Mouse (Mus musculus) embryo, embryonic 11 days (tissue): ENCODE results near the gene Il15.

ENCODE experiments used
- DNase-seq: peaks from one replicate; pipeline ENCODE4 v3.0.0-alpha.2; 2015

Il15 gene

GRCm38 (mm10) chr8:82402686-82403330 is at the start of gene Il15:
TSS of gene Il15 (minus strand) at chr8:82403222.
- peak; percentile 41 for DNase-seq

DNA sequence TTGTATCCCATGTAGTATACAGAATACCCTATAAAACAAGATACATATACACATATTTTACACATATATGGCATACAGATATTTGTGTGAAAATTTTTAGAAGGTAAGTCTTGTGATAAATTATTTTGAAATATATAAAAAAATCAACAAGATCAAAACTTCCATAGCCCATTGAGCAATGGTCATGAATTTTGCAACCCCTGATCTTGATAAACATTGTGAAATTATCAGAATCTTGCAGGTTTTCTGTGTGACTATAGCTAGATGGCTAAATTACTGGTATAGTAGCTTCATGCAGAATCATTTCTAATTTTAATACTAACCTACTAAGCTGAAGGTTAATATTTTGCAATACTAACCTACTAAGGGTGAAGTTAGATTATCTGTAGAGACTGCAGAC is 41.9 kb upstream of the Il15 start:
- DNase-seq, result no peak

DNA sequence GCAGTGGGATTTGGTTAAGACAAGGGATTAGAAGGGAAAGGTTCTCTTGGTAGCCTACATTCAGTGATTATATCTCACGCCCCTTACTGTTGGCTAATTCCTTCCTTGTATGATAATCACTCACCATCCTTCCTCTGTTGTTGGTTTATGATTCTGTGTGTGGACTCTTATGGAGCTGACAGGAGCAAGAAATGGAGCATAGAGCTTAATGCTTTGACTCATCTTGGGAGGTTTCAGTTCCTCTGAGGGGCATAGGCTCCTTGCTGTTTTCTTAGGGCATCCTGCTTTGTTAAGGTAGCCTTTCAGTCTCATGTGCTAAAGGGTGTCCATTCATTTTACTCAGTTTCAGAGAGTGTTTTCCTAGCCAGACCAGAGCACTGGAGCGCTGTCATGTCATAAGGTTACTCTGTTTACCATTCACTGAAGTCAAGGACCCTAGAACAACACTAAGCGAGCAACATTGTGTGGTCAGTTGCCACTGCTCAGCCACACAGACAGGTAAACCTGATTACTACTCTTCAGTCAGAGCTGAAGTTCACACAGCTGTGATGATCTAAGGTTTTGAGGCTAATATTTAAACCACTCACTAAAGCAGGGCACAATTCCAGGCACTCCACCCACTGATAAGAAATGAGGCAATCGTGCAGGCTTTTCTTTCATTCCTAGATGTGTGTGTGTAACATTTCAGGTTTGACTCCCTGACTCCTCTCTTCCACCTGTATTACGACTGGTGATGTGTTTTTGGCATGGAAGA is 13.7 kb upstream of the Il15 start:
- no peak for DNase-seq

DNA sequence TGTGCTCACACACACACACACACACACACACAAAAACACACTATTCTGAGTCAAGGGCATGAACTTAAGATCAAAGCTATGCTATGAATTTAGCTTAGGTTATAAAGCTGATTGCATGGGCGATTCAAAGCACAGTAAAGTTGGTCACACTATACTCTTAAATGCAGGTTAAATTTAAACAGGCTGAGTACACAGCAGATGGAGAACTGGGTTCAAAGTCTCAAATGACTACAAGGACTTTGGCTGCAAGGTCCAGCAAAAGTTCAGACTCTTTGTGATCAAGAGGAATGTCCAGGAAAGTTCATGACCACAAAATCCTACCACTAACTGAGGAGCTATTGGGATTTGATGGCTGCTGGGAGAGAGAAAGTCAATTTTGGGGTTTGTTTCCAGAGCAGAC is 12.5 kb upstream of the Il15 start:
- DNase-seq, result no peak

DNA sequence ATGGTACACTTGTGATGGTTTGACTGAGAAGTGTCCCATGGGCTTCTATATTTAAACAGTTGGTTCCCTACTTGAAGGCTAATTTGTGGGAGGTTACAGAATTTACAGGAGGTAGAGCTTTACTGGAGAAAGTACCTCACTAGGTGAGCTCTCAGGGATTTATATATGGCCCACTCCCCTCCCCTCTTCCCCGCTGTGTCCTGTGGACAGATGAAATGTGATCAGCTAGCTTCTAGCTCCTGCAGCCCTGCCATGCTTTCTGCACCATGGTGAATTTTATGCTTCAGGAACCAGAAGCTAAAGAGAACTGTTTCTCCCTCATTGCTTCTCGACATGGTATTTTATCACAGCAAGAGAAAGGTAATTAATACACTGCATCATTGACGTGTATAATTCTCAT is 7.1 kb upstream of the Il15 start:
- DNase-seq, result no peak

DNA sequence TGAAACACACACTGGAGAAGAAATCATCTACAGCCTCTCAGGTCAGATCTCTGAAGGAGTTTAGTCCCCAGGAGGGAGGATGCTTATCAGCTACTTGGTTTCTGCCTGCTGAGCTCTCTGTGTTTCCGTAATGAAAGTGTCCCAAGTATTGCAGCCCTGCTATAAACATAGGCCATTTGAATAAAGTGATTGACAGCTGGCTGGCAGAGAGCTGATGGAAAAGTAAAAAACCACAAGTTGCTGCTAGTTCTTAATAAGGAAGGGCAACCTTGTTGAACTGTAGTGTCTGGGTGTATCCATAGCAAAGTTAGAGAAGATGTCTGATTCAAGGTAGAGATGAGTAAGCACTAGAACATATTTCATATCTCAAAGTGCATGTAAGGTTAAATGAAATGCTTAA is 4.0 kb upstream of the Il15 start:
- no peak for DNase-seq

GRCm38 (mm10) chr8:82404068-82404467 is 1.0 kb upstream of the Il15 start:
- no peak for DNase-seq

DNA sequence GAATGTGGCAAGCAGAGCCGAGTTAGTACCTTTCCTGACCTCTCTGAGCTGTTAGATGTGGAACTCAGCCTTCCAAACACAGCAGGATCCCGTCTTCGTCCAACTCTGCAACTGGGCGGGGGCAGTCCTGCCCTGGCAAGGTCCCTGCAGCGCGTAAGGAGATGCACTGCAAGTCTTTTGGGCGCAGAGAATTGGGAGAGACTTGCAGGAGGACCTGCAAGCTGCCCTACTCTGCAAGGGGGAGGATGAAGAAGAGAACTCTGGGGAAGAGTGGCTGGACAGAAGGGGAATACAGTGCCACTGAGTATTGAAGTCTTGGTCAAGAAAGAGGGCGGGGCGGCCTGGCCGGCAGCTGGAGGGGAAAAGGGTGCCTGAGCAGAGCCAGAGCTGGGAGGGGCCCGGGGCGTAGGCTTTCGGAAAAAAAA is 749 bp downstream of the Il15 start:
- DNase-seq, result peak; percentile 60

GRCm38 (mm10) chr8:82401490-82401889 is 1.5 kb downstream of the Il15 start:
- peak; percentile 7 for DNase-seq

DNA sequence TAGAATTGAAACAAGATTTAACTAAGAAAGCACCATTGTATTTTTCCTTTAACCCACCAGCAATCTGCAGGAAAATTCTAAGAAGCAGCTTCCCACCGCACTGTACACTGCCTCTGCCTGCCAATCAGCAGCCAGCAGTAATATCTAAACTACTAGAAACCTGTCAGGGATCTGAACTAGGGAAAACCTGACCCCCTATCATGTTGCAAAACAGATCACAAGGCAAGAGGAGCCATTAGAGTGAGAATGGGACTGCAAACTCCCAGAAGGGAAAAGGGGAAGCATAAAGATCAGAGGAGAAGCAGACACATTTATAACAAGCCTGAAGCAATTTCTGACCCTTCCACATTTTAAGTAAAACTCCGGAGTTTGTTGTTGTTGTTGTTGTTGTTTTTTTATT is 2.0 kb downstream of the Il15 start:
- peak; percentile 5 for DNase-seq

GRCm38 (mm10) chr8:82400376-82400775 is 2.6 kb downstream of the Il15 start:
- no peak for DNase-seq

DNA sequence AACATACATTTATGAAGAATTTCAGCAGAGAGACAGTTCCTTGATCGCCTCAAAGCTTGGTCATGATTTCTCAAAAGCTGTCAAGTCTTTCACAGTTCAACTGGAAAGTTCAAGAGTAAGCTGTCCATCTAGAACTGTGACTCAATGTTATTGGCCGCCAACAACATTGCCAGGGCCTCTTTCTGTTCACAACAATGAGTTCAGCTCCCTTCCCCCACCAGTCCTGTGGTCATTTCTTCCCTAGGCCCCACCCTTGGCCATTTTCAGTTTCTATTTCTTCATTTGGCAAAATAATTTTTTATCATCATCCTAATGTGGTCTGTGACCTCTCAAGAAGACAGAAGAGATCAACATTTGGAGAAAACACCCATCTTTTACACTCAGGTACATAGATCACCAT is 4.5 kb downstream of the Il15 start:
- DNase-seq, result no peak

- DNase-seq, result no peak
These were observed 11.8 kb downstream of the Il15 start for GRCm38 (mm10) chr8:82391258-82391657.

- DNase-seq, result no peak
These were observed 14.6 kb downstream of the Il15 start for GRCm38 (mm10) chr8:82388356-82388902.

DNA sequence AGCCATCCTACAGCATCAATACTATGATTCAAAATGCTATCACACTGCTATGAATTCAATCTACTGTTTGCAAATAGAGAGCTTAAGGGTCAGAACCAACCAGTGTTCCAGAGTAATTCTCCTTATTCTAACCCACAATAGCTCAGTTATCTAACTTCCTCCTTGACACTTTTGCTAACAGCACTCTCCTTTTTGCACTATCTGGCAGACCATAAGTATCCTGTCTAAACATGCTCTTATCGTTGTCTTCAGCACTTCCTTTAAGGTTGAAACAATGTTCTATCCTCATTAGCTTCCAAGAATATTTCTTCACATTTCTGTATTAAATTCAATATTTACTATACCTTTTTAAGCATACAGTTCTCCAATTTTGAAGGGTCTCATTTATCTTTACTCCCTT is 15.4 kb downstream of the Il15 start:
- DNase-seq, result no peak

DNA sequence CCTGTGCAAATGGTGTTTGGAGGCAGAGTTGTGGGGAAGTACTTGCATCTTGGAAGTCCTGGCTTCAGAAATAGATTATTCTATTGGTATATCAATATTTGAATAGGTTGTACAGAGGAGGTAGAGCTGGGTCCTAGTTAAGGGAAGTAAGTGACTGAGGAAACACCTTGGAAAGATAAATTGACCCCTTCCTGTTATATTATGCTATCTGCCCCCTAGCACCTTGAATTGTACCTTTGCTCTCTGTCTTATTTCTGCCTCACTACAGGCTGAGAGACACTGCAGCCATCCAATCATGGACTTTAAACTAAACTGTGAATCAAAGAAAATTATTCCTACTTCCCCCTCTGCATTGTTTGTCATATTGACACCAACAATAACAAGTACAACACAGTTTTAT is 17.2 kb downstream of the Il15 start:
- no peak for DNase-seq

GRCm38 (mm10) chr8:82384458-82385234 is 18.4 kb downstream of the Il15 start:
- no peak for DNase-seq

DNA sequence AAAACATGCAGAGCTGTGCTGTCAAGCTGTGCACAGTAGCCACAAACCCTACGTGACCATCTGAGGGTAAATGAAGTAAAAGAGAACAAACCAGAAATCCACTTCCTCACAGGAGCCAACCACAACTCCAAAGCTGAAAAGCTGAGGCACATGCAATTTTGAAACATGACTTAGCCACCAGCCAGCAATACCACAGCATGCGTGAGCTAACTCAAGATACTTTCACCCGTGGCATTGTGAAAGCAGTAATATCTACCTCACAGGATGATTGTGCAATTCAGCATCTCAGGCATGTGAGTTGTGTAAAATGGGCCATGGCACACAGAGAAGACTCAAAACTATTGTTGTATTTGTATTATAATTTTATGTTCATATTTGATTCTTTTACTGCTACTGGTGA is 19.7 kb downstream of the Il15 start:
- DNase-seq, result no peak

GRCm38 (mm10) chr8:82382316-82382715 is 20.7 kb downstream of the Il15 start:
- no peak for DNase-seq

DNA sequence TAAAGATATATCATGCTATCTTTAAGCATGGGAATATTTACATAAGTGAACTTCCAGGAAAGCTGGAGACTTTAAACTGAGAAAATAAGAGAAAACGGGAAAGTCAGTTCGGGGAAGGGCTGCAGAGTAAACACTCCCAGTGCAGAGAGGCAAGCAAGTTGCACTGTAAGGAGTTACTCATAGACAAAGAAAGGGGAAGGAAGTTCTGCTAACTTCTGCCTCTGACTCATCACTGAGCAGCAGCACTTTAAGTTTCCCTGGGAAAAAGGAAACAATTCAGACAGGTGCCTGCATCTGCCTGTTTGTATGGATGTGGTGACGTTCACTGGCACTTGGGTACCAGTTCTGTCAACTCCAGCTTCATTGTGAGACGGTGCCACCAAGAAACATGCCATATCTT is 28.6 kb downstream of the Il15 start:
- no peak for DNase-seq

GRCm38 (mm10) chr8:82372846-82373245 is 30.2 kb downstream of the Il15 start:
- DNase-seq, result no peak

DNA sequence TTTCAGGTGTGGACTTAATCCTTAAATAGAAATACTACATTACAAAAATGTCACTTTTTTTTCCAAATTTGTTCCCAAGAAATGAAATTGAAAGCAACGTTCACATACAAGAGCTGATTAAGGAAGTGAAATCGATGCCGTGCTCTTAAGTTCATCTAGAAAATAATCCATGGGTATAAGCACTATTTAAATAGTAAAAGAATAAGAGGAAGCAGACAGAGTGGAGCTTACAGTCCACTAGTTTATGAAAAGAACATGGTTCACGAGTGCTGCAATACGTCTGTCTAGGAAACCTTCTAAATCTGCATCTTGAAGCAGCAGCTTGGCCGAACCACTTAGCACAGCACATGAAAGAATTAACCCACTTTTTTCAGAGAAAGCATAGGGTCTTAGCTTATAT is 32.4 kb downstream of the Il15 start:
- DNase-seq, result no peak

GRCm38 (mm10) chr8:82361061-82361460 is 42.0 kb downstream of the Il15 start:
- no peak for DNase-seq

GRCm38 (mm10) chr8:82356091-82356490 is 46.9 kb downstream of the Il15 start:
- no peak for DNase-seq
